Mouse (Mus musculus) CH12.LX (cell line): ENCODE measurements around the gene Grid2.

Experiments used
- CTCF ChIP-seq, 2 experiments: IDR thresholded peaks in 1 of 2; conservative IDR thresholded peaks in 1 of 2; 2 replicates each; pipeline ENCODE4 v1.5.1; 2011 to 2012; ENCODE audit warnings: low read depth in 2 of 2, low read length in 2 of 2, improper control_type of control experiment in 1 of 2, inconsistent platforms in 1 of 2, mild to moderate bottlenecking in 1 of 2, moderate library complexity in 1 of 2
- HCFC1 ChIP-seq: IDR thresholded peaks from 2 replicates; pipeline ENCODE4 v1.6.1; 2012; ENCODE audit warnings: low read depth, mild to moderate bottlenecking, inconsistent platforms, low read length, improper control_type of control experiment
- MAX ChIP-seq: IDR thresholded peaks from 2 replicates; pipeline ENCODE4 v1.6.1; 2011; ENCODE audit warnings: low read length, improper control_type of control experiment
- MYC ChIP-seq: IDR thresholded peaks from 2 replicates; pipeline ENCODE4 v1.6.1; 2011; ENCODE audit warnings: low read depth, mild to moderate bottlenecking, improper control_type of control experiment, low read length
- POLR2A ChIP-seq: IDR thresholded peaks from 2 replicates; pipeline ENCODE4 v1.6.1; 2011; ENCODE audit warnings: low read depth, mild to moderate bottlenecking, improper control_type of control experiment, low read length
- SMC3 ChIP-seq: IDR thresholded peaks from 2 replicates; pipeline ENCODE4 v1.6.1; 2011; ENCODE audit warnings: low read depth, low read length, improper control_type of control experiment
- TBP ChIP-seq: conservative IDR thresholded peaks from 2 replicates; pipeline ENCODE4 v1.6.1; 2011; ENCODE audit warnings: low read depth, low read length, improper control_type of control experiment

DNA sequence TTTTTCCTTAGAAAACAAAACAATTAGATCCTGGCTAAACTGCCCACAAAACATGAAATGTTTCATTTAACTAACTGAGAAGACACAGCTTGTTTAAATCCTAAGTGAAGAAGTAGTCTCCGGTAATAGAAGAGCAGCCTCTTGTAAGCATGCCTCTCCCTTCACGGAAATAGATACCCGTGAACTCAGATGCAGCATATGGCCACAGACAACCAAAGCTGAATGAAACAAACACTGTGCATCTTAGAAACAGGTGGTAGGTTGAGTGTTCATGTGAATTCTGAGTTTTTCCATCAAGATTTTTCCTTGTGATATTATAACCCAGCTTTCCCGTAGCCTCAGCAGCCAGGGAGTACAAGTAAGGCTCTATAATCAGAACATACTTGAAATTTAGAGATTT, 1299.5 kb downstream of the Grid2 start:
- TF ChIP-seq CTCF (conservative IDR thresholded peaks at IDR 0.05 in 1 of 2, IDR thresholded peaks at IDR 0.05 in 1 of 2; ENCODE audit: low read depth in 2 of 2, low read length in 2 of 2) (no peak), MAX (no peak), SMC3 (no peak), TBP (no peak), HCFC1 (no peak), MYC (no peak), POLR2A (no peak)
